Mouse (Mus musculus): Measurements from ENCODE around the gene Elavl3.

DNA sequence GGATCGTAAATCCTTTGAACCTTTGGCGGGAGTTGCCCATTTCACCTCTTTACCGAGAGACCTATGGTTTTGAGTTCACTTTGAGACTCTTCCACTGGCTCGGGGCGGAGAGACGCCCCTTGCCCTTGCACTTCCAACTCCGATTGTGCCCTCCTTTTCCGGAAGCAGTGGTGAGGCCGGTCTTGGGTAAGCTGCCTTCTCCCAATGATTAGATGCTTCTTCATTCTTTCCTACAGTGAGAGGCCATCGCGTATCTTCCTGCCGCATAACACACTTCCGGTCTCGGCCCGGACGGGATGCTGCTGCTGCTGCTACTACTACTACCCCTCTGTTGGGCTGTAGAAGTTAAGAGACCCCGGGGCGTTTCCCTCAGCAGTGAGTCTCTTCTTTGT, 48.7 kb downstream of the Elavl3 start:
- TF ChIP-seq MYOD1 (IDR thresholded peaks at IDR 0.05; ENCODE audit: control insufficient read depth in 1 of 3, insufficient read length in 2 of 3, low read depth in 2 of 3), result no peak
- TF ChIP-seq TCF12 (IDR thresholded peaks at IDR 0.05; ENCODE audit: insufficient read depth, poor library complexity, severe bottlenecking), result no peak
- TF ChIP-seq POLR2A (IDR thresholded peaks at IDR 0.05; ENCODE audit: insufficient read length, low read depth), result no peak
- TF ChIP-seq USF1 (IDR thresholded peaks at IDR 0.05; ENCODE audit: low read depth), result no peak
- no peak for TF ChIP-seq POLR2AphosphoS2 (IDR thresholded peaks at IDR 0.05; ENCODE audit: insufficient read length, low read depth)
- no peak for TF ChIP-seq MAX (IDR thresholded peaks at IDR 0.05; ENCODE audit: low read depth)

Data from myocyte (in vitro differentiated cells).